Mouse (Mus musculus) c-Kit-positive CD71-negative TER-119-negative erythroid progenitor cells, embryonic 14.5 days (primary cell): ENCODE results near the gene Ppp1r14c.
"Not testable (repeated sequence)": the region's sequence is repeated elsewhere in the genome, so short reads cannot be mapped to it uniquely, and the experiment has no call there.

Source experiments
- DNase-seq: peaks from one replicate; pipeline ENCODE4 v3.0.0-alpha.2; 2013; ENCODE audit warnings: low read depth

The Ppp1r14c gene

GRCm38 (mm10) chr10:3466135-3466626 is 100.3 kb downstream of the Ppp1r14c start:
- DNase-seq, result no peak

- no peak for DNase-seq
These were observed 102.7 kb downstream of the Ppp1r14c start for GRCm38 (mm10) chr10:3468590-3468989.

GRCm38 (mm10) chr10:3476611-3477010 is 110.8 kb downstream of the Ppp1r14c start:
- DNase-seq, result no peak

- no peak for DNase-seq
These were observed 113.9 kb downstream of the Ppp1r14c start for GRCm38 (mm10) chr10:3479772-3480171.

- no peak for DNase-seq
These were observed 124.2 kb downstream of the Ppp1r14c start for GRCm38 (mm10) chr10:3490052-3490451.

- DNase-seq, result no peak
These were observed 130.9 kb downstream of the Ppp1r14c start for GRCm38 (mm10) chr10:3496791-3497190.

GRCm38 (mm10) chr10:3500846-3501245 is 135.0 kb downstream of the Ppp1r14c start:
- DNase-seq, result not testable (repeated sequence)

- DNase-seq, result no peak
These were observed 141.8 kb downstream of the Ppp1r14c start for GRCm38 (mm10) chr10:3507484-3508221.

- DNase-seq, result no peak
These were observed 142.3 kb downstream of the Ppp1r14c start for GRCm38 (mm10) chr10:3508222-3508588.

GRCm38 (mm10) chr10:3508746-3509145 is 142.9 kb downstream of the Ppp1r14c start:
- no peak for DNase-seq

GRCm38 (mm10) chr10:3509663-3510277 is 143.9 kb downstream of the Ppp1r14c start:
- no peak for DNase-seq

GRCm38 (mm10) chr10:3510486-3510885 is 144.6 kb downstream of the Ppp1r14c start:
- DNase-seq, result no peak

- DNase-seq, result no peak
These were observed 145.5 kb downstream of the Ppp1r14c start for GRCm38 (mm10) chr10:3511401-3511800.

- DNase-seq, result no peak
These were observed 146.9 kb downstream of the Ppp1r14c start for GRCm38 (mm10) chr10:3512620-3513305.

GRCm38 (mm10) chr10:3513947-3514346 is 148.1 kb downstream of the Ppp1r14c start:
- DNase-seq, result no peak
